Mouse (Mus musculus) left cerebral cortex, postnatal 36 days (tissue): ENCODE measurements around the gene Cmpk1. TPM values are rescaled to one million over a fixed set of nuclear protein-coding genes. Genes with fewer than 3 reads are reported as not detected.
"Not testable (repeated sequence)": the region's sequence is repeated elsewhere in the genome, so short reads cannot be mapped to it uniquely, and the experiment has no call there.

Source experiments
- DNase-seq, 2 experiments: peaks; one replicate each; pipeline ENCODE4 v3.0.0; 2021 to 2022; ENCODE audit warnings: low spot score in 2 of 2, mixed read lengths in 1 of 2
- intact Hi-C: fragments of 180-260 bp; cut with DNase I; formaldehyde crosslinking; loops from one replicate; pipeline ENCODE4 v1.15.1; 2025
- total RNA-seq, 2 experiments: library from RNA; stranded (reverse); gene quantifications; 2 replicates each; pipeline ENCODE4 v1.2.3; 2021

The Cmpk1 gene
- total RNA-seq = 10 to 100 TPM; 84.5 to 84.8 TPM

DNA sequence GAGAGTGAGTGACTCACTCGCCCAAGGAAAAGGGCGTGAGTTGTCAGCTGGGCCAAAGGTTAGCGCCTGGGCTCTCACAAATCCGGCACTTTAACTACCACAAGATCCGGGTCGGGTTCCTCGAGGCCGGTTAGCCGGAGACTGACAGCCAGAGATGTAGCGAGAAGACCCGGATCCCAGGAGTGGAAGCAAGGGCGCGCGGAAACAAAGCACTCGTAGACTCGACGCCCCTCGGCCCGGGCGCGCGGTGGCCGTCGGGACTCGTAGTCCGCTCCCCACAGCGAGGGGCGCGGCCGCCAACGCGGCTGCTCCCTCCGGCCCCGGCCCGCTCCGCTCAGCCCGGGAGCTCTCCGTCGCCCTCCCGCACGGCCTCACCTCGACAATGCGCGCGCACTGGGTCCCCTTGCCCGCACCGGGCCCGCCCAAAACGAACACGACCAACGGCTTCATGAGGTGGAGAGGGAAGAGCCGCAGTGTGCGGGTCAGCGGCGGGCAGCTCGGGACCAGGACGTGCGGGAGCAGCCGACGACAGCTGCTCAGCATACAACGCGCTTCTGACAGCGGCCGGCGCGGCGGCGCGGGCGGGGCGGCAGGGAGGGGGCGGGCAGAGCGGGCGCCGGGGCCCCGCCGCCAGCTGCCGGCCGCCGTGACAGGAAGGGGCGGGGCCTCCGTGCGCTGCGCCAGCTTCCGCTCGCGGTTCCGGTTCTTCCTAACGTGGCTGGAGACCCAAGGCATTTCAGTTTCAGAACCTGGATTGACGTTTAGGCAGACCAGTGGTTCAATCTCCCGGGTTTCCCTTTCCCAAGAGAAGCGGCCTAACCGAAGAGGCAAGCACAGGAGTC lies at the start of gene Cmpk1:
TSS of gene Cmpk1 (minus strand) at position 651 of the 842 bp plus-strand sequence.
- intact Hi-C loops = no loop called here

DNA sequence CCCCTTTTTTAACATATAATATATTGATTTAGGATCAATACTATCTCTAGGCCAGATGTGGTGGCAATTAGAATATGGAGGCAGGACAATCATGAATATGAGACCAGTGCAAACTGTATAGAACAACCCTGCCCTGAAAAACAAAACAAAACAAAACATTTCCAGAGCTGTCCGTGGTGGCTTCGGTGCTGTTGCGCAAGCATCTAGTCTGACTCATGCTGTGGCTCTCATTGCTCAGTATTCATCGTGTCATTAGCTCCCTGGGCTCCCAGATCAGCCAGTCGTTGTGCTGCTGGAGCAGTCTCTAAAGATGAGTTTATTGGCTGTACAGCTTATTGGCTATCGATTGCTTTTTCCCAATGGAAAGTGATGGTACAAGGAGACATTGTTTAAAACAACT lies 48.0 kb upstream of the Cmpk1 start:
- intact Hi-C loops = no loop called here
- no peak for DNase-seq

More for the DNA sequence above, at the start of gene Cmpk1:
- peak; percentile 83 to 85 for DNase-seq

DNA sequence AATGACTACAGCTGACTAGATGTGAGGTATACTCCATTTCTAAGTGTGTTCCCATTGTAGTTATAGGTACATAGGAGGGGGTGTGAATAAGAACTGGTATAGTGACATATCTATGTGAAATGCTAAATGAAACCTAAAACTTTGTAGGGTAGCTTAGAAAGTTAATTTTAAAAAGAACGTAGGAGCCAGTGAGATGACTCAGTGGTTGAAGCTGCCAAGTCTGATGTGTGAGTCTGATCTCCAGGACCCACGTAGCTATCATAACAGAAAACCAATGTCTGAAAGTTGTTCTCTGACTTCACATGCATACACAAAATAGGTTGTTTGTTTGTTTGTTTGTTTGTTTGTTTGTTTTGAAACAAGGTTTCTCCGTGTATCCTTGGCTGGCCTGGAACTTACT lies 33.0 kb upstream of the Cmpk1 start:
- no peak for DNase-seq
- intact Hi-C loops = no loop called here

DNA sequence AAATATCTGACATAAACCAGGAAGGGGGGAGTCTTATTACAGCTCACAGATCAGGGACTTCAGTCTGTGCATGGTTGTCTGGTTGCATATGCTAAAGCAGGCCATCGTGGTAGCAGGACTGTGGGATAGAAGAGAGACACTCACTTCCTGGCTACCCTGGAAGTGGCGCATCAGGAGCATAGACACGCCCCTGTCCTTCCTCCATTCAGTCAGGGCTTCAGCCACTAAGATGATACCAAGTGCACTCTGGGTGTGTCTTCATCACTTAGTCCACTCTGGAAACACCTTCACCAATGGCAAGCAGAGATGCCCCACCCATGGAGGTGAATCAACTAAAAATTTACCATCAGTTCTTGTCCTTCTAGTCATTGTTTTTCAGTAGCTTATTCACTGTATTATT lies 27.2 kb upstream of the Cmpk1 start:
- no peak for DNase-seq
- intact Hi-C loops = no loop called here

DNA sequence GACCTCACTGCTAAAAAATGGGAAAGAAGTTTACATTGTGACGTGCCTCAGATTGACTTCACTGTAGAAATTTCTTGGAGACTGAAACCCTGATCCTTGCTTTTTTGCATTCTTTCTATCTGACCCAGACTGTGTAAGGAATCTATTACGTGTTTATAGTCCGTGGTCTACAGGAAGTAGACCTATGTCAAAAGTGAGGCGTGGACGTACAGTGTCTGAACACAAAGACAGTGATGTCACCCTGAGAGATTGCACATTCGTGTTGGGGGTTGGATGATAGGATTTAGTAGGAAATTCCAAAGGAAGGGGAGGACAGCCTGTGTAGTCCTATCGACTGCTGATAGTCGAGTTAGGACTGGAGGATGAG lies 13.4 kb upstream of the Cmpk1 start:
- no peak for DNase-seq
- intact Hi-C loops = no loop called here

DNA sequence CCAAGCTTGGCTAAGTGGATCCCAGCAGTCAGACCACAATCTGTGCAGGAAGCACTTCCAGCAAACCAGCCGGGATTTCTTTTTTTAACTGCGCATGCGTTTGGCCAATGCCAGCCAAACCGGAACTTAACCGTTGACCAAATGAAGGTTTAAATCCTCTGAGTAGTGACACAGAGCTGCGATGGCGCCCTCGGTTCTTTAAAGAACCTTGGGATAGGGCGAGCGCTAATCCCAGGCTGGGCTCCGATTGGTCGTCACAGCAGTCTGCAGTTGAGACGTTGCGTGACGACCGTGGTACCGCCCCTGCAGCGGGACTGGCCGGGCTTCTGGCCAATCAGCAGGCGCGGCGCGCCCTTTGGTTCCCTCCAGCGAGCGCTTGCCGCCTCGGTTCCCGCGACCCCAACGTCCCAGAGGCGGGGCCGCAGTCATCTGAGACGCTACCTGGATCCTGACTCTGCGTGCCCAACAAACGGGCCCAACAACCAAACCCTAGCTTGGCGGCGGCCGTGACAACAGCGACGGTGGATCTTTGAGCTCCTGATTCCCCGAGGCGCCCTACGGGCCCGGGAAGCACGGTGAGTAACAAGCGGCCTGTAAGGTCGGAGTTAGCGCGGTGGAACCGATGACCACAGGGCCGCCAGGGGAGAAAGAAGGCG lies 12.9 kb upstream of the Cmpk1 start, which contains the start of gene Stil:
TSS of gene Stil (plus strand) at position 387 of the 656 bp plus-strand sequence.
- DNase-seq = peak; percentile 93 to 94
- intact Hi-C loops = loop anchor here (10.0 kb wide), 1 partner anchor 85 kb away; the partner anchor contains the start of gene Pdzk1ip1

DNA sequence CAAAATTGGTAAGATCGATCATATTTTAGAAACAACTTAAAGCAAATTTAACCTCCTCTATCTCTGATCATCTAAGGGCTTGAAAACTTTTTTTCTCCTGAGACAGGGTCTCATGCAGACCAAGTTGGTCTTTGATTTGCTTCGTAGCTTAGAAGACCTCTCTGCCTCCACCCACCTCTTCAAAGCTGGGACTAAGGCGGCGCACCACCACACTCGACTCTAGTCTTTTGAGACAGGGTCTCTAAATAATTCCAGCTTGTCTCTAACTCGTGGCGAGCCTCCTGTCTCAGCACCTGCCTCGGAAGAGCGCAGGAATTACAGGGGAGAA lies 12.4 kb upstream of the Cmpk1 start:
- no peak for DNase-seq
- intact Hi-C loops = loop anchor here (10.0 kb wide), 1 partner anchor 85 kb away; the partner anchor contains the start of gene Pdzk1ip1

DNA sequence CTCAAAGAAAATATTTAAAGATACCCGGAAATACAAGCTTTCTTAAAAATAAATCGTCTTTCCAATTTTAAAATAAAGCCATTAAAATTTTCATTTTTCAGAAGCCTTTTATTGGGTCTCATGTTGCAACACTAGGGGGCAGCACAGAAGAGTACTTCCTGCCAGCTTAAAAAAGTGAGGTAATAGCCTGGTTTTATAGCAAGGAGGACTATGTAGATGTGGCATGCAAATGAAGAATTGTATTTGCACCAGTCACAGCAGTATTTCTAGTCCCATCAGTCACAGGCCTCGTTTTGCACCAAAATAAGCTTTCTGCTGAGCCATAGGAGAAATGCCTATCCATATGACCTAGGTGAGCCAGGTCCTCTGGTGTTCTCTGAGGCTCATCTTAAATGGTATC lies 10.0 kb upstream of the Cmpk1 start:
- no peak for DNase-seq
- intact Hi-C loops = loop anchor here (10.0 kb wide), 1 partner anchor 88 kb away; the partner anchor contains the start of gene Pdzk1ip1

DNA sequence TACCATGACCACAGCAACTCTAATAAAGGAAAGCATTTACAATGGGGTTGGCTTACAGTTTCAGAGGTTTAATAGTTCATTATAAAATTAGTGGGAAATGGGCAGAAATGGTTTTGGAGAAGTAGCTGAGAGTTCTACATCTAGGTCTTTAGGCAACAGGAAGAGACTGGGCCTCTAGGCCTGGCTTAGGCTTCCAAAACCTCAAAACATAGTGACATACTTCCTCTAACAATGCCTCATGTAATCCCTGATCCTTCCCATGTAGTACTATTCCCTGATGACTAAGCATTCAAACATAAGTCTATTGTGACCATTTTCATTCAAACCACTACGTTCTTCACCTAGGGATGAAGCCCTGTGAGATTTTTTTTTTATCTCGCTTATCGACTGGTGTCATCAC lies 7.2 kb upstream of the Cmpk1 start:
- DNase-seq = no peak
- intact Hi-C loops = loop anchor here (10.0 kb wide), 1 partner anchor 91 kb away; the partner anchor contains the start of gene Pdzk1ip1

DNA sequence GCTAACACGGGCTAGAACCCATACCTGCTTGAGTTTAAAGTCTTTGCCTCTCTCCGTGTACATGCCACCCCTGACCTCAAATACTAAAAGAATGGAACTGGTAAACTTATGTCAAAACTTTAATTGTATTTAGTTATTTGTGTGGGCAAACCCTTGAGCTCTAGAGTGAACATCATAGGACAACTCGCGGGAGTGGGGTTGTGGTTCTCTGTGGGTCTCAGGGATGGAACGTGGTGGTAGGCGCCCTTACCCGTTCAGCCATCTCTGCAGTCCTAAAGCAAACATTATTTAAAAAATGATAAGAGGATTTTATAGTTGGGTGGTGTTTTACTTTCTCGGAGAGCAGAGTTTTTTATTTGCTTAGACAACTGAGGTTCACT lies 840 bp downstream of the Cmpk1 start:
- DNase-seq = no peak
- intact Hi-C loops = no loop called here

DNA sequence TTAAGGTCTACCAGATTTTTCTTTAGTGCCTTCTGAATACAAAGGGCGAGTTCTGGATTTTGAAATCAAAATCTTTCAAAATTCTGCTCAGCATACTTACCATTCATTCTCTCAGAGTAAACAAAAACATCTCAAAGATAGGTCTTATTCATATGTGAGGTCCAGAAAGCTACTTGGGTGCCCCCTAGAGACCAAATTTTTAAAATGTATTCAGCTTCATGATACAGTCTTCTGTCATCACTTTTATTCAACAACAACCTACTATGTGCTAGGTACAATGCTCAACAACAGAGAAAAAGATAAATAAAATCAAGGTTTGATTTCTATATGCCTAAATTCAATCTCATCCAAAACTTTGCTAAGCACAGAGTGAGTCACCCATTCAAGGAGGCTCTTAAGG lies 4.0 kb downstream of the Cmpk1 start:
- DNase-seq = no peak
- intact Hi-C loops = no loop called here

DNA sequence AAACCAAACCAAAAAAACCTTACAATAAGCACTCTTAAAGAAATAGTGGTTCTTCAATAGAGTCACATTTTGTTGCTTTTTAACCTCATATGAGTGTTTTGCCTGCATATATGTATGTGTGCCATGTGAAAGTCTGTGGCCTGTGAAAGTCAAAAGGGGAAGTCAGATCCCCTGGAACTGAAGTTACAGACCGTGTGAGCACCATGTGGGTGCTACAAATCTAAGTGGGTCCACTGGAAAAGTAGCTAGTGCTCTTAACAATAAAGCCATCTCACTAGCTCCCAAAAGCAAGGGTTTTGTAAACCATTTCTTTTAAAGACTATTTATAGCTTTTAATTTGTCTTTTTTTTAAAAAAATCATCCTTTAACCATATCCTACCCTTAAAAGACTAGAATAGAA lies 4.4 kb downstream of the Cmpk1 start:
- intact Hi-C loops = no loop called here
- DNase-seq = no peak

DNA sequence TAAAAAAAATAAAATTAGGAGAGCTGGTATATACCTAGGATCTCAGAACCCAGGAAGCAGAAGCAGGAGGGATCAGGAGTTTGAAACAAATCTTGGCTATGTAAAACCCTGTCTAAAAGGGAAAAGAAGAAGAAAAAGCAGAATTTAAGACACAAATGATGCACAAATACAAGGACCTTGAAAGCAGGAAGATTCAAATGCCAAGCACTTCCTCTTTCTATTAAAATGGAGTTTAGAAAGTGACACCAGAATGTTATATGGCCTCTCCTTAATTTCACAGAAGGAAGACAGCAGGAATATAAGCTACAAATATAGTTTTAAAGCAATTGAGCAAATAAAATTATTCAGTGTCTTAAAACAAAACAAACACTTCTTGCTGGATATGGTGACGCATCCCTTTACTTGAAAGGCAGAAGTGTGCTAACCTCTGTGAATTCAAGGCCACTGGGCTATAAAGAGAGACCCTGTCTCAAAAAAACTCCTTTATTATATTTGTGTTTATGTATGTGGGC lies 13.8 kb downstream of the Cmpk1 start:
- intact Hi-C loops = no loop called here
- no peak for DNase-seq

DNA sequence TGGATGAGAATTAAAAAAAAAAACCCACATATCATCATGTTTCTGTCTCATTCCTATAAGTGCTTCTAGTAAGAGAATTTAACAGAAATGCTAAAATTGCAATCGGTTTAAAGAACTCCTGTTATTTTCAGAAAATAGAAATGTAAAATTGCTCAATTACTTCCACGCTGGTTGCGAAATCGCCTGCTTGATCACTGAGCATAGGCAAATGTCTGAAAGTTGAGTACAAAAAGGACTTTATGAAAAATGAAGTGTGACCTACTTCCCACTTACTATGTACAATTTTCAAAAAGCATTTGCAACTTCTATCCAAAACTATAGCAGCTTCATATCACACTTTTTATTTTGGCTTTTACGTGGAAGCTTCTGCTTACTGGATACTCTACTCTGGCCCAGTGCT lies 16.3 kb downstream of the Cmpk1 start:
- DNase-seq = no peak
- intact Hi-C loops = no loop called here

DNA sequence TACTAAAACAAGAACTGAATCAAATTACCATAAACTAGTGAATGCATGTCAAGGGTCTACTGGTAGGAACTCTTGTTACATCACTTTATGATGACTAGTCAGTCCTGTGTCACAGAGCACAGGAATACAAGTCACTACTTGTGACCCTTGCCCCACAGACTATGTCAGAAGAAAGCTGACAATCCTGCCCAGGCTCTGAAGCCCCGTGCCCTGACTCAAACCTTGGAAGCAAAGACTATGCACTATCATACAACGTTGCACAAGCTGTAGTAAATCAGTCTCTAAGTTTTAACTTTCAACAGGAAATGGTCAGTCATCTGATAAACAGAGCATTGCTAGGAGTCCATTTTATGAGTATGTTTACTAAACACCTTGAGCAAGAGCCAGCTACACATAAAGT lies 26.2 kb downstream of the Cmpk1 start:
- DNase-seq, intact Hi-C loops: not testable (repeated sequence)

DNA sequence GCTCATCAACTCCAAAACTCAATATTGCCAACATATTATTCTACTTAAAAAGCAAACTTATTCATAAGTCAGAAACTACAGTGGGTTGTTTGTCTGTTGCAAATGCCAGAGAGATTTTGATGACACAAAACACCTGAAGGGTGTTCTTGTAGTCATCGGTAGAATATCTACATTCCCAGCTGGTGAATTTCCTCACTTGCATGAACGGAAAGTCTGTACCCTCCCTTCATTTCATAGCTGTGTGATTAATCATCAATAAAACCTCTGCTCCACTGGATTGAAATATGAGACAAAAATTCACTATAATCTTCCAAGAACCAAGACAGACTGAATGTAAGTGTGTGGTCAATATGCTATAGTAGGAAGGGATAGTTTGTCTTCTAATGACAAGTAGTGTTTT lies 27.5 kb downstream of the Cmpk1 start:
- intact Hi-C loops = no loop called here
- no peak for DNase-seq

DNA sequence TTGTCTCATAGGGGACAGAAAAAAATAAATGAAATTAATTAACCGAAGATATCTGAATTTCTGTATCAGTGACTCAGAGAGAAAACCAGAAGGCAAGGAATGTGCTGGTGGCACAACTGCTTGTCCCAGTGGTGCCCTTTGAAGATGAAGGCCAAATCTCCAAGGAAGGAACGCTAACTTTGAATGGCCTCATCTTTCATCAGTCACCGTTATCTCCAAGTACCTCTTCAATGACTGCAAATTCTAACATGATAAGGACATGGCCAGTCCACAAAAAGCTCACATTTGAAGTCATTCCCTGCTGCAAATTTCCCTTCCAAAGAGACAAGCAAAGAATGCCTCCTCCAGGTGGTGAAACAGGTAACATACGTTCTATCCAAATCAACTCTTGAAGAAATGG lies 28.3 kb downstream of the Cmpk1 start:
- no peak for DNase-seq
- intact Hi-C loops = no loop called here

DNA sequence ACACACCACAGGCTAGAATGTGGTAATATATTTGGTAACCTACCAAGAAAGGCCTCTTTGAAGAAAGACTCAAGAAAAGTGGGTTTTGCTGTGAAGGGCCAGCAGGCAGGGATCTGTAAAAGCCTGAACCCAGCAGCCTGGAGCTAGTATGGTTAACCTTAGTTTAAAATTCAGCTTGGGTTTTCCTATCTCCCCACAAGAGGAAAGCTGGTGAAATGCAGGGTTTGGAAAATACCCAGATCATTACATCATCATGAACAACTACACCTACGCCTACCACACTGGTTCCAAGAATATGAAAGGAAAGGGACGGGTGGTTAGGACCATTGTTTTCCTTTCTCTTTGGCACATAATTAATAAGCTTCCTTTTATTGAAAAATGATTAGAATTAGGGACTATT lies 28.8 kb downstream of the Cmpk1 start:
- intact Hi-C loops = no loop called here
- DNase-seq = no peak

DNA sequence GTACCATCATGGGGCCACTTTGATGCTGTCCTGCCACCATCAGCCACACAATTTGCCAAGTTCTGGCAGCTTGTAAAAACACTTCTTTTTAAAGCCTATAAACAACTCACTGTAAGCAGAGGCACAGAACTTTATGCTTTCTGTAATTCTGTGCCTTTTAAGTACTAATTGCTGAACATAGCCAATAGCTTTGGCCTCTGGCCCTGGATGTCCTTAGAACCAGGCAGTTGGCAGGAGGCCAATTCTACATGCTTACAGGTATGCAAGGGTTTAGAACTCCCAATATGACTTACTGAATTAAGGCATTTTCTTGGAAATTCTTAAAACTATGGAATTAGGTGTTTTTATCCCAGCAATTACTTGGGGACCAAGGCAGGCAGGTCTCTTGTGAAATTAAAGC lies 29.6 kb downstream of the Cmpk1 start:
- no peak for DNase-seq
- intact Hi-C loops = no loop called here

DNA sequence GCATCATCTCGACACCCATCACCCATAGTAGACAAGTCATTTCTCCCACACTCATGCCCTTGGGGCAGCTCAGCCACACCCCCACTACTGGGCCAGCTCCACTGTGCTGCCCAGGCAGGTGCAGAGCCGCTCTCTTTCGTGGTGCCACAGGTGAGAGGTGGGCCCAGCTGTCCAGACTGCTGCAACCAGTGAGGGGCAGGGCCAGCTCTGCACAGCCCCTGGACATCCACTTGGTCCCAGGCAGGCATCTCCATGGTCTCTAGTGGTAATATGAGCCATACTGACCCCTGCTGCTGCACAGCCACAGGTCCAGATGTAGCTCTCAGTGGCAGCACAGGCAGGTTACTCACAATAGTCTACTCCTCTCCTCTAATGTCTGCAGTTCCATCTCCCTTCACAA lies 33.9 kb downstream of the Cmpk1 start:
- no peak for DNase-seq

More for the DNA sequence above, 33.9 kb downstream of the Cmpk1 start:
- intact Hi-C loops = no loop called here
